Mouse (Mus musculus): Measurements from ENCODE around the gene Pik3ip1.

Pik3ip1 gene

DNA sequence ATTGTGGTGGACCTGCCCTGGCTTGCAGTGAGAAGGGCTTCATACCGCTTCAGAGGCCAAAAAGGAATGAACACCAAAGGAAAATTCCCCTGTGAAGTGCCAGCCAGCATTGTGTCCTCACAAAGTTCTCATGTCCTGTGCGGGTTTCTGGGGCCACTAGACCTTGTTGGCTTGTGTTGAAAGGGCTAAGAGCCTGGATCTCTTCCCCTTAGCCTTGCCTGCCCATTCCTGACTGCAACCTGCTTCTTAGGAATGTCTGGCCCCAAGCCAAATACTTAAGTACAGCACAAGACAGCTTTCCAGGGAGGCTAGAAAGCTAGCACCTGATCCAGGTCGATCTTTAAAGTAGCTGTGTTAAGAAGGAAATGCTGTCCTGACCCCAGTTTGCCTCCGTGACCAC lies 27.4 kb upstream of the Pik3ip1 start:
- no peak for ATAC-seq (ENCODE audit: low TSS enrichment)

DNA sequence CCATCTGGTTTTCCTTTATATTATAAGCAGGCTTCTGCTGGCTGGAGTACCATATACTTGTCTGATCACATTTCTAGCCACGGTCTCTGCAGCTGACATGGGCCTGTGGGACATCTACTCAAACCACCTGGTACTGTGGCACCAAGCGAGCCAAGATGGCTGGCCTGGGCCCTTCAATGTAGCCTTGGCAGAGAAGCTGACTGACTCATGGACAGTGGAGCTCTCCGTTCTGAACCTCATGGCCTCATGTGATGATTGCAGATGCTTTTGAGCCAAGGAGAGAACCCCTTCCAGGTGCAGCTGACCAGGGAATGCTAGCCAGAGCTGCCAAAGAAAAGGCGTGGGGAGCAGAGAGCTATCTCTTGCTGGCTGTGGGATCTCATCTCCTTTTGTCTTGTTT lies 24.4 kb upstream of the Pik3ip1 start:
- ATAC-seq (ENCODE audit: low TSS enrichment): no peak

DNA sequence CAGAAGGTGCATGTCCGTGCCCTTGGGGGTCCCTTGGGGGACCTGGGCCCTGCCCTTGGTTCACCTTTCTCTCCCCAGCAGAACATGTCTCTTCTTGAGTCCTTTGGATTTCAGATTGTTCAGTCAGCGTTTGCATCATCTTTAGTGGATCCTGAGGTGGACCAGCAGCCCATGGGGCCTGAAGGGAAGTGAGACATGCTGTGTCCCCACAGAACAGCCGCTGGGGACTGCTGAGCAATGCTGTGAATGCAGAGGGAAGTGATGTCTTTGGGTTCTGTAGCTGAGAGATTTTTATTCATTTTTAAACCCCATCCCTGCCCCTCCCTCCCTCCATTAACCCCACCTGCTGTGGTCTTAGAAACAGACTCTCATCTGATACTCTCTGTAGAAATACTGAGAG lies 22.3 kb upstream of the Pik3ip1 start:
- ATAC-seq (ENCODE audit: low TSS enrichment): no peak

DNA sequence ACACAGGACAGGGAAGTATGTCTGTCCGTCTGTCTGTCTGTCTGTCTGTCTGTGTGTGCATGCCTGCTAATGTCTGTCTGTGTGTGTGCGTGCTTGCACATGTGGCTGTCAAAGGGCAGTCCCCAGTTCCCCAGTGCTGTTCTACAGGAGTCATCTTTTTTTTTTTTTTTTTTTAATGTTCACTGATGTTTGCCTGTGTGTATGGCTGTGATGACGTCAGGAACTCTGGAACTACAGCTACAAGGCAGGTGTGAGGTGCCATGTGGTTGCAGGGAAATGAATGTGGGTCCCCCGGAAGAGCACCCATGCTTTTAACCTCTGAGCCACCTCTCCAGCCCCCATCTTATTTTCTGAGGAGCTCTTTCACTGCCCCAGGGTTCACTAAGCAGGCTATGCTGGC lies 20.3 kb upstream of the Pik3ip1 start:
- no peak for ATAC-seq (ENCODE audit: low TSS enrichment)

DNA sequence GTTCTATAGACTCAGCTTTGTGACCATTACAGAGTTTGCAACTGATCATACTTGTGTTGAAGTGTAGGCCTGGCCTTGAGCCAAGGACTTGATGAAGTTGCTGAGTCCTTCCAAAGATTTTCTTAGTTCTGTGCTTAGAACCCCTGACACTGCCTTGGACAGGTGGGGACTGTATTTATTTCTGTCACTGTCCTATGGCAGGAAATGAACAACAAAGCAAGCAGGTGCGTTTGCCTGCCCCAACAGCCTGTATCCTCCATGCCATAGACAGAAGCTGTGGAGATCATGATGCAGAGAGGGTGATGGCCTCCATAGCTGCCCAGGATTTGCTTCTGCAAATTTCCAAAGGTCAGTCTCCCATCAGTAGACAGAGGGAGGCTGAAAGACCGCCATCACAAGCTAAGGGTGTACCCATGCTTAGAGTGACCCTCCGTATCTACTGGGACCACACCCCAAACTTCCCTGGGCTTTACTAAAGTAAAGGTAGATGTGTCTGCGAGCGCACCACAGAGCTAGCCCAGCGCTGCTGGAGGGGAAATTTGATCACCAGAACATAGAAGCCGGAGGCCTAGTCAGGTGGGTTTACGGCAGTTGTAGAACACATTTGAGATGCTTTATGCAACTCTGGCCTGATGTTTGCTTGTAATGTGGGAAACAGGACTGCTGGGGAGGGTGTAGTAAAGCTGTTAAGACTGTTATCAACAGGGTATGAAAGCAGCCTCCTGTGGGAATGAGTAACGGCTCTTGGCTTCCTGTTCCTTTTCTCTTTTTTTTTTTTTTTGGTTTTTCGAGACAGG lies 19.2 kb upstream of the Pik3ip1 start:
- ATAC-seq (ENCODE audit: low TSS enrichment): no peak

DNA sequence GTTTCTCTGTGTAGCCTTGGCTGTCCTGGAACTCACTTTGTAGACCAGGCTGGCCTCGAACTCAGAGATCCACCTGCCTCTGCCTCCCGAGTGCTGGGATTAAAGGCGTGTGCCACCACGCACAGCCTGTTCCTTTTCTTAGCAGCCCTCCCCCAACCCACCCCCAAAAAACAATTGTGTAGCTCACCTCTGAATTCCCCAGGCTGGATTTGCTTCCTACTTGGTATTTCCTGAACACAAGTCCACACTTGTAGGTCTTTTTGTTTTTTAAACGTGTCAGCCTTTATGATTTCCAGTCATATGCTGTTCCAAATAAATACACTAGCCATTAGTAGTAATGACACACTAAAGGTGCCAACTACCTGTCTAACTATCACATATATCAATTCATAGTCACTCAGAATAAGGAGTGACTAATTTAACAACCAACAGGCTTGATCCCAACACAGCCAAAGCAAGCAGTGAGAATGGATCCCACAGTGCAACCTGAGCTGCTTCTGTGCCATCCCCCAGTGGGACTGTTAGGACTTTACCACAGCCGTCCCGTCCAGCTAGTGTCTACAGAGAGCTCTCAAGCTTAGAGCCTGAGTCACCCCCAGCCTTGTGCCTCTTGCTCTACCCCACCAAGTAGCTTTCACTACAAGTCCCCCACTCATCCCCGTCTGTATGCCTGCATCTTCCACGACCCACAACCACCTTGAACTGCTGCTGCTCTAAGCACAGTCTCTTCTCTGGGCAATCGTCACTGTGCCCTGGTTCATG lies 18.4 kb upstream of the Pik3ip1 start:
- ATAC-seq (ENCODE audit: low TSS enrichment): no peak

DNA sequence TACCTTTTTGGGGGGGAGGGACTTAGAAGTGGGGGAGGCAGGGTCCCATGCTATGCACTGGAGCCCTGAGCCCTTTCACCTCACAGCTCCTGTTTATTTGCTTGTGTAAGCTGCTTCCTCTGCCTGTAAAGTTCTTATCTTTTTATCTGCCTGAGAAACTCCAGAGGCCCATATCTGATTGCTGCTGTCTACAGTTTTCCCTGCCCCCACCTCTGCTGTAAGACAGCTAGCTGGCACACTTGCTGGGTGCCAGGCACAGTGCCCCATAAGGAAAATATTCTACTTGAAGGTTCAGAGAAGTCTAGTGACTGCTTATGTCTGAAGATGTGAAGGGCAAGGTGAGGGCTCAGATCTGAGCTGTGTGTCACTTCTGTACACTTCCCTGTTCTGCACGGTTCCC lies 16.9 kb upstream of the Pik3ip1 start:
- no peak for ATAC-seq (ENCODE audit: low TSS enrichment)

DNA sequence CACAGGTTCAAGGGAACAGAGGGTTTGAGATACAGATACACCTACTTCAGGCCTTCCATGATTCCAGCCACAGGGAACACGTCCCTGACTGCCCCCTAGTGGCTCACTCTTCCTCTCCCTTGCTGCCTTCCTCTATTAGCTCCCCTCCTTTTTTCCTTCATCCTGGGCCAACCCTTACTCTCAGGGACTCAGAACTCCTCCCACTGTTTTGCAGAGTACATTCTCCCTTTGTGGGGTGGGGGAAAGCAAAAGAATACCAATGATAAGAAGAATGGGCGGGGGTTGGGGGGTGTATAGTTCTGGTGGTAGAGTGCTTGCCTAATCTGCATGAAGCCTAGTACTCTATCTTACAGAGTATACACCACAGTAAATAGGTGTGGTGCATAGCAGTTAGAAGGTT lies 16.1 kb upstream of the Pik3ip1 start:
- ATAC-seq (ENCODE audit: low TSS enrichment): peak; percentile 81

DNA sequence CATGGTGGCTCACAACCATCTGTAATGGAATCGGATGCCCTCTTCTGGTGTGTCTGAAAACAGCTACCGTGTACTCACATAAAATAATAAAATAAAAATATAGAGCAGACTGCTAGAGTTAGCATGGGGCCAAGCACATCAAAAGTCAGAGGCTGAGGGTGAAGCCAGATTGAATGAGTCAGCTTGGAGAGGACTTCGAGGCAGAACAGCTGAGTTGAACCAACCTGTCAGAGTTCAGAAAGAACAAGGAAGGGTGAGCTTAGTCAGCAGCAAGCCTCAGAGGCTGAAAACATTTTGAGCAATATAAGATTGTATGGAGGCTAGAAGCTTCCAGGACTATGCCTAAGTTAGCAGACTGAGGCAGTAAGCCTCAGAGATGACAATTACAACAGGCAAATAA lies 11.9 kb upstream of the Pik3ip1 start:
- no peak for ATAC-seq (ENCODE audit: low TSS enrichment)

DNA sequence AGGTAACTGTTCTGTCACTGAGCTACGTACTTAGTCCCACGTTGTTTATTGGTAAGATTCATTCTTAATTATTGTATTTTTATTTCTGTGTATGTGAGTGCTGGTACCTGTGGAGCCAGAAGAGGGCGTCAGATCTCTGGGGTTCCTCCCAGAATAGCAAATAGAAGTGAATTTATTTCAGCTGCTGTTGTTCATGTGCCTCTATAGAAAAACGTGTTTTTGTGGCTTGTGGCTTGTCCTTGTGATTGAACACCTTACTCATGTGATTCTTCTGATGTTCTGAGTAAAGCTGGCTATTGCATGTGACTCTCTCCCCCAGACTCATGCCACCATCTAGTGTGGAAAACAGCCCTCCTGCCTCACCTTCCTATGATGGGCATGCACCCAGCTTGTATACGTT lies 1.9 kb upstream of the Pik3ip1 start:
- ATAC-seq (ENCODE audit: low TSS enrichment): no peak

DNA sequence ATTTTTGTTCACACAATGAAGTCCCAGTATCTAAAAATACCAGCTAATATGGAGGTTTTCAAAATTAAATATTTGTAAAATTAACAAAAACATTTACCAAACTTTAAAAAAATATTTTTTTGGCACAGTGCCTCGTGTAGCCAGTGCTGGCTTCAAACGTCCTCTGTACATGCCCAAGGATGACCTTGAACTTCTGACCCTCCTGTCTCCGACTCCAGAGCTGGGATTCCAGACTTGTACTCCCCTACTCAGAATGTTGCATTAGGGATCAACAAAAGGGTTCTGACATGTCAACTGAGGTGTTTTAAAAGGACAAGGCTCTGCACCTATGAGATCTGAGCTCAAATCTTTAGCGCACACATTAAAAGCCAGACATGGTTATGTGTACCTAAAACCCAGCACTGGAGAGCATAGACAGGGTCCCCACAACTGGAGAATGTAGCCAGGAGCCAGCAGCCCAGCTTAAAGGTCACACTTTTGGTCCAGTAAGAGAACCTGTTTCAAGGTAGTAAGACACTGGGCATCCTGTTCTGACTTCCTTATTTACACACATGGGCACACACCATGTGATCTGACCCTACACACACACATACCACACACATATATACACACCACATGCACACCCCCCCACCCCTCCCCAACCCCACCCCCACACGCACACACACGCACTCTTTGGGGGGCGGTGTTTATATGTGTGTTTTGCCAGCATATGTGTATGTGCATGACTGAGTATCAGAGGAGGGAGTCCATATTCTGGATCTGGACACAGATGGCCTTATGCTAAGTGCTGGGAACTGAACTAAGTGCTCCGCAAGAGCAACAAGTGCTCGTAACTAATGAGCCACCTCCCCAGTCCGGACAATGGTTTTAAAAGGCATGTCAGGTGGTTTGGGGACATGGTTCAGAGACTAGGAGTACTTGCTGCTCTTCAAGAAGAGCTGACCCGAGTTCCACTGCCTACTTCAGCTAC lies 1.1 kb upstream of the Pik3ip1 start:
- no peak for ATAC-seq (ENCODE audit: low TSS enrichment)

DNA sequence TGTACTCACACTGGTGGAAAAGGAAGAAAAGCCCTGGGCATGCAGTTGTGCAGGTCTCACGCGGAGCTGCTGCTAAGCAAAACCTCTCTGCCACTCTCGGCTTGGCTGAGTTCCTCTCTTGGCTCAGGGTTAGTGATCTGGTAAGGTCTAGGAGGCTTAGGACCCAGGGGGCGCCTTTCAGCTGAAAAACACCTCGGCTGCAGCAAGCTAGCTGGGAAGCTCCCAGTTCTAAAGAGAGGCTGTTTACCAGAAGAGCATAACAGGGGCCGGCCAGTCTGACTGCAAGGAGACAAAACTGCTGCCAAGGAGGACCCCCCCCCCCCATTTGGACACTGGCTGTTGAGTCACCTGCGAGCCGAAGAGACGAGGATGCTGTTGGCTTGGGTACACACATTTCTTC lies 365 bp downstream of the Pik3ip1 start:
- ATAC-seq (ENCODE audit: low TSS enrichment): peak; percentile 58

DNA sequence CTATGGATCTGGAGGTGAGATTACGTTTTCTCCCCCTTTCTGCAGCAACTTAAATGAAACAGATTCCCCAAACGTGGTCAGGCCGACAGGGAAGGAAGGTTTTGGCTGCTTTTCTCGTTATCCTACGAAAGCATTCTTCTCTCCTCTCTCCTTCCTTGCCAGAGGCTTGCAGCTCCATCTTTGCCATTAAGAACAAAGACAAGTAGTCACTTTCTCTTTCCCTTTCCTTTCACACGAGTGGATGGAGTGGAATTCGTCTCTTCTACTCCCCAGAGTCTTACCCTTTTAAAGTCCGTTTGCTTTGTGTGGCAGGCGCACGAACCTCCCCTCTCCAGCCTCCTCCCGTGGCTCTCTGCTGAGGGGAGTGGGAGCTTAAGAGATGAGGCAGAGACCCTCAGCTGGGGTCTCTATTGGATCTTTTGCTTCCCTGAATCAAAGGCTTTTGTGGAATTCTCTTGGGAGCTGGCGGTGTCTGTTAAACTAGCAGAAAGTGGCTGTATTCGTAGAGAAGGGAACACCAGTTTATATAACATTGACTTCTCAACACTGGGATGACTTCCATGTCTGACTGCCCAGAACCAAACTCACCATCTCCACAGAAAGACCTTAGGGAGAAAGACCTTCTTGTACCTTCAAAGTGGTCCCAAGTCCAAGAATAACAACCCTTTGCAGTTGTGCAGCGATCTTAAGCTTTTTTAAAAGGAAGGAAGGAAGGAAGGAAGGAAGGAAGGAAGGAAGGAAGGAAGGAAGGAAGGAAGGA lies 970 bp downstream of the Pik3ip1 start:
- ATAC-seq (ENCODE audit: low TSS enrichment): 0 out of 2 replicates have a peak, but pooled peaks have one; percentile 5

DNA sequence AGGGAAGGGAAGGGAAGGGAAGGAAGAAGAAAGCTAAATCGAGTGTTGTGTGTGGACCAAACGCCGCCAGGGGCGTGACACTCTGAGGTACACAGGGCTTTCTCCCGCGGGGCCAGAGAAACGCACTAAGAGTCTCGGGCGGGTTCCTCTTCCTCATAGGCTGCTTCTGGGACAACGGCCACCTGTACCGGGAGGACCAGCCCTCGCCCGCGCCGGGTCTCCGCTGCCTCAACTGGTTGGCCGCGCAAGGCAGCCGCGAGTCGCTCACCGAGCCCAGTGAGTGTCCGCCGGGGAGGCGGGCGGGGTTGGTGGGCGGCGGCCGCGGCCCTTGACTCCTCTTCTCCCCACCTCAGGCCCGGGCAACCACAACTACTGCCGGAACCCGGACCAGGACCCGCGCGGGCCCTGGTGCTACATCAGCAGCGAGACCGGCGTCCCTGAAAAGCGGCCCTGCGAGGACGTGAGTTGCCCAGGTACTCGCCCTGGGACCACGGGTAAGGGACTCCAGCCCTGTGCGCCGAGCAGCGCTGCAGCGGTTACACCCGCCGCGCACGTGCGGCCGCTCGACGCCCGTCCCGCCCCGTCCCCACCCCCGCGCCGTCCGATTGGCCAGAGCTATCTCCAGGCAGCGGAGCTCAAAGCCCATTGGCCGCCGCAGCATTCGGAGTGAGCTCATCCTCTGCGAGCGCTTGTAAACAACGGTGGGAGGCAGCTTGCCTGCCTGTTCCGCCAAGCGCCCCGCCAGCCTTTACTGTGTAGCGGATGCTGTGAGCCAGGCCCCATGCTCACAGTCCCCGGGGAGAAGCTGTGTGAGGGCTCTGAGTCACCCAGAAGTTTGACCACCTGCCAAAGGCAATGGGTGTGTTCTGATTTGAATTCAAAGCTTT lies 1.8 kb downstream of the Pik3ip1 start:
- ATAC-seq (ENCODE audit: low TSS enrichment): peak; percentile 83

DNA sequence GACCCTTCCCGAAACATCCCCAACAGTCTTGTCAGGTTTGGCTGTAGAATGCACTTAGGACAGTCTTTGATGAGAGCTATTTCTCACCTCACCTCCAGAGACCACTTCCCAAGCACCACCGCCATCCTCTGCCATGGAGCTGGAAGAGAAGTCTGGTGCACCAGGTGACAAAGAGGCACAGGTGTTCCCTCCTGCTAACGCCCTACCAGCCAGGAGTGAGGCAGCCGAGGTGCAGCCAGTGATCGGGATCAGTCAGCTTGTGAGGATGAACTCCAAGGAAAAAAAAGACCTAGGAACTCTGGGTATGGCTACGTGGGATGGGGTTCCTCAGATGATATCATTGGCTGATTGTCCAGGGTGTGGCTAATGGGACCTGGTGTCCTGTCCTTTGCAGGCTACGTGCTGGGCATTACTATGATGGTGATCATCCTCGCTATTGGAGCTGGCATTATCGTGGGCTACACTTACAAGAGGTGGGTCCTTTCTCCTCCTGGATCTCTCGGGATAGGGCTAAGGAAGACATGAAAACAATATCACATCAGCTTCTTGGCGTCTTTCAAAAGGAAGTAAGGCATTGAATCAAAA lies 3.0 kb downstream of the Pik3ip1 start:
- ATAC-seq (ENCODE audit: low TSS enrichment): no peak

DNA sequence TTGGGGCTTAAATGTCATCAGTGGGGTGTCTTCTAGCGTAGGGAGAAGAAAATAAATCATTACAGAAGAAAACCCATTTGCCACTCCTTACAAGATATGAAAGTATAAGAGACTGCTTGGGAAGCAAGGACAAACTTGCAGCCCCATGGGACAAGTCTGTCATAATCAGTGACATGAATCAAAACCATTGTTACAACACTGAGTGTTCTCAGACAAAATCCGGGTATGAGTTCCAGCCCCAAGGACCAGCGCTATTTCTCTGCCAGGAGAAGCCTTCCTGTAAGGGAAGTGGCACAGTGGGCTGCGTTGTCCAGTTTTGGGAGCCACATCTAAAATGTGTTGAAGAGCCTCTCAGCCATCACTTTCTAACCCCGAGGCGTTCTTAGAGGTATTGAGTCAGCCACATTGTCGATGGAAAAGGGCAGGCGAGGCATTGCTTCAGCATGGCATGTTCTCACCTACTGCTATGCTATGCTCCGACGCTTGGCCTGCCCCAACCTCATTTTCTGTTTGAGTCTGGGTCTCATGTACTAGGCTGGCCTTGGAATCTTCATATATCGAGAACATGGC lies 4.0 kb downstream of the Pik3ip1 start:
- no peak for ATAC-seq (ENCODE audit: low TSS enrichment)

DNA sequence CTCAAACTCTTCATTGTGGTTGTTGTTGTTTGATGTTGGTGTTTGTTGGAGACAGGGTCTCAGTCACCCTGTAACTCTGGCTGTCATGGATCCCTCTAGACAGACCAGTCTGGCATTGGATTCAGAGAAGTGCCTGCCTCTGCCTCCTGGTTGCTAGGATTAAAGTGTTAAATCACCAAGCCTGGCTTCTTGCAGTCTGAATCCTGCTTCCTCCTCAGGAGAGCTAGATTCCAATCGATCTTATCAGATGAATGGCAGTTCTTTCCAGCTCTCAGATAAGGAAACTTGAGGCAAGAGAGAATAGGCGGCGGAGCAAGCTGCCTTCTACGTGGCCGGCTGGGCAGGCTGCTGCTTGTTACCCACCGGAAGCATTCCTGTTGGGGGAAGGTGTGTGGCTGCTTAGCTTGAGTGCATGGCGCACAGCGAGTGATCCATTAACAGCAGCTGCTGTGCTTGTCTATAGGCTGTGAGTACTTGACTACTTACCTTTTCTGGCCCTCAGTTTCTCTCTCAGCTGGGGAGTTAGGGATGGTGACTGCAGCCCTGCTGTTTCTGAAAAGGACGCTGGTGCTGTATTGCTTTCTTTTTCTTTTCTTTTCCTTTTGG lies 4.6 kb downstream of the Pik3ip1 start:
- no peak for ATAC-seq (ENCODE audit: low TSS enrichment)

DNA sequence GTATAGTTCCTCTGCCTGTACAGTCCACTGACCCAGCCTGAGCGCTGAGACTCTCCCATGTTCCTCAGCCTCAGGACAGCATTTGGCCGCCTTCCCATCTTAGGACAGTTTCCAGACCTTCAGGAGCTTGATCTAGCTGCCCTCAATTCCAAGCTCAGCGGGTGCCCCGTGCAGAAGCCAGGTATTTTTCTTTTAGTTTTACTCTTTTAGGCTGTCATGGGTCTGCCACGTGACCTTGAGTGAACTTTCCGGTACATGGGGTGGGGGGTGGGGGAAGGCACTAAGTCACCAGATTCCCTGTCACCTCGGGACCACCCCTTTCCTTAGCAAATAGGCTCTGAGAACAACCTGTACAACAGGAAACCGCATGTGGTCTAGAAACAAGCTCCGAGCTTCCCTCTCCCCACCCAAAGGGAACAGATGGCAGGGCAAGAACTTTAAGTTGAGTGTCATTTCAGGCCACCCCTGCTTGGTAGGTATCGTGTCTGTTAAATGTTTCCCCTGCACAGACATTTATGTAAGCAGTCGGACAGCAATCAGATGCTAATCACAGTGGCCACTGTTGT lies 5.5 kb downstream of the Pik3ip1 start:
- ATAC-seq (ENCODE audit: low TSS enrichment): no peak

DNA sequence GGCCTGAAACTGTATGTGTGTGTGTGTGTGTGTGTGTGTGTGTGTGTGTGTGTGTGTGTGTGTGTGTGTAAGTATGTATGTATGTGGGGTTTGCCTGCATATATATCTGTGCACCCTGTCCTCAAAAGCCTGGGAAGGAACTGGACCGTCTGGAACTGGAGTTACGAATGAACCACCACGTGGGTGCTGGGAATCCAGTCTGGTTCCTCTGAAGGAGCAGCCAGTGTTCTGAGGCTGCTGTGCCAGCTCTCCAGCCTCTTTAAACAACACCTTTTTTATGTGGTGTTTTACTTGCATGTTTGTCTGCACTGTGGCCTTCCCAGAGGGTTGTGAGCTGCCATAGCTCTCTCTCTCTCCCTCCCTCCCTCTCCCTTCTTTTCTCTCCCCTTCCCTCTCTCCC lies 6.4 kb downstream of the Pik3ip1 start:
- ATAC-seq (ENCODE audit: low TSS enrichment): no peak
